Mouse (Mus musculus): Measurements from ENCODE around the gene Bst2. TPM values are rescaled to one million over a fixed set of nuclear protein-coding genes. Genes with fewer than 3 reads are reported as not detected.

Gene Bst2
- polyA plus RNA-seq, 1 experiment from 2014 or later: 27.0 TPM

GRCm38 (mm10) chr8:71485142-71486135 is 51.8 kb downstream of the Bst2 start, which contains the start of gene Ano8:
Ano8 (minus strand) TSS chr8:71485963.
- H3K9ac ChIP-seq (ENCODE audit: low read depth, low read length): peak within 1 kb of the TSS; percentile 57
- peaks cover 23% of the 10 kb centered on the region for H3K4me1 ChIP-seq (ENCODE audit: control insufficient read depth, low read depth, low read length)
- H3K27ac ChIP-seq (ENCODE audit: low read length): no peak within 1 kb of the TSS
- peak within 1 kb of the TSS; percentile 86 for H3K4me2 ChIP-seq (ENCODE audit: low read depth, low read length)
- no peaks in the 10 kb centered on the region for H3K27me3 ChIP-seq (ENCODE audit: control insufficient read depth, insufficient read depth, low read depth, low read length)
- peak within 1 kb of the TSS; percentile 64 for H3K4me3 ChIP-seq (ENCODE audit: low read depth, low read length)
- ATAC-seq (ENCODE audit: low read depth): no peak
- H3K36me3 ChIP-seq (ENCODE audit: control insufficient read depth, insufficient read depth): no peaks in the 10 kb centered on the region; the same call in 1 of the 2 replicates
- no peaks in the 10 kb centered on the region for H3K9me3 ChIP-seq (replicated peaks; ENCODE audit: control insufficient read depth, low read length)
- 4% methylated on average over 52 of the region's 58 CpGs for WGBS (ENCODE audit: insufficient replicate concordance)

GRCm38 (mm10) chr8:71484736-71485135 is 52.5 kb downstream of the Bst2 start:
- Histone ChIP-seq H3K9me3 (replicated peaks; ENCODE audit: control insufficient read depth, low read length) (no peaks in the 10 kb centered on the region), H3K4me1 (ENCODE audit: control insufficient read depth, low read depth, low read length) (peaks cover 22% of the 10 kb centered on the region), H3K4me3 (ENCODE audit: low read depth, low read length) (no peak overlapping the region), H3K36me3 (ENCODE audit: control insufficient read depth, insufficient read depth) (no peaks in the 10 kb centered on the region), H3K4me2 (ENCODE audit: low read depth, low read length) (no peak overlapping the region), H3K9ac (ENCODE audit: low read depth, low read length) (no peak overlapping the region), H3K27ac (ENCODE audit: low read length) (no peak overlapping the region), H3K27me3 (ENCODE audit: control insufficient read depth, insufficient read depth, low read depth, low read length) (no peaks in the 10 kb centered on the region)
- no peak for ATAC-seq (ENCODE audit: low read depth)
- WGBS (ENCODE audit: insufficient replicate concordance): 91% methylated on average over 19 of the region's 19 CpGs

Other genes with a start within 250 kb of the Bst2 start
- gene Use1, start 170.6 kb downstream of the Bst2 start, polyA plus RNA-seq (2015; fragmentation: Nextera tagmentation; extraction: Ambion mirVana): 40.7 and 41.2 TPM in 2 replicates
- 3.9 and 4.7 TPM in 2 replicates for gene Ocel1, start 166.2 kb downstream of the Bst2 start, polyA plus RNA-seq (2015; fragmentation: Nextera tagmentation; extraction: Ambion mirVana)
- 13.9 and 17.2 TPM in 2 replicates for gene Nr2f6, start 155.5 kb downstream of the Bst2 start, polyA plus RNA-seq (2015; fragmentation: Nextera tagmentation; extraction: Ambion mirVana)
- gene Ushbp1, start 141.7 kb downstream of the Bst2 start, polyA plus RNA-seq (2015; fragmentation: Nextera tagmentation; extraction: Ambion mirVana): 4.2 and 4.3 TPM in 2 replicates
- gene Babam1, start 140.6 kb downstream of the Bst2 start, polyA plus RNA-seq (2015; fragmentation: Nextera tagmentation; extraction: Ambion mirVana): 46.6 and 48.2 TPM in 2 replicates
- 39.8 and 48.1 TPM in 2 replicates for gene Ankle1, start 131.4 kb downstream of the Bst2 start, polyA plus RNA-seq (2015; fragmentation: Nextera tagmentation; extraction: Ambion mirVana)
- gene Abhd8, start 73.8 kb downstream of the Bst2 start, polyA plus RNA-seq (2015; fragmentation: Nextera tagmentation; extraction: Ambion mirVana): 5.0 and 5.7 TPM in 2 replicates
- 87.3 and 88.6 TPM in 2 replicates for gene Mrpl34, start 72.5 kb downstream of the Bst2 start, polyA plus RNA-seq (2015; fragmentation: Nextera tagmentation; extraction: Ambion mirVana)
- 32.1 and 32.8 TPM in 2 replicates for gene Dda1, start 68.3 kb downstream of the Bst2 start, polyA plus RNA-seq (2015; fragmentation: Nextera tagmentation; extraction: Ambion mirVana)
- gene Ano8, start 51.5 kb downstream of the Bst2 start, polyA plus RNA-seq (2015; fragmentation: Nextera tagmentation; extraction: Ambion mirVana): 0.07 and 0.14 TPM in 2 replicates
- gene Gtpbp3, start 49.4 kb downstream of the Bst2 start, polyA plus RNA-seq (2015; fragmentation: Nextera tagmentation; extraction: Ambion mirVana): 5.3 and 5.4 TPM in 2 replicates
- gene Plvap, start 25.7 kb downstream of the Bst2 start, polyA plus RNA-seq (2015; fragmentation: Nextera tagmentation; extraction: Ambion mirVana): 18.2 and 20.3 TPM in 2 replicates
- gene Ccdc194, start 11.7 kb downstream of the Bst2 start, polyA plus RNA-seq (2015; fragmentation: Nextera tagmentation; extraction: Ambion mirVana): 0.19 and 0.20 TPM in 2 replicates
- gene Mvb12a, start 5.5 kb upstream of the Bst2 start, polyA plus RNA-seq (2015; fragmentation: Nextera tagmentation; extraction: Ambion mirVana): 30.2 and 32.5 TPM in 2 replicates
- gene Tmem221, start 21.4 kb upstream of the Bst2 start, polyA plus RNA-seq (2015; fragmentation: Nextera tagmentation; extraction: Ambion mirVana): 0.55 and 0.67 TPM in 2 replicates
- gene Nxnl1, start 29.1 kb upstream of the Bst2 start, polyA plus RNA-seq (2015; fragmentation: Nextera tagmentation; extraction: Ambion mirVana): 0.05 TPM in 1 of 2 replicates, not detected in the other
- gene Slc27a1, start 31.4 kb upstream of the Bst2 start, polyA plus RNA-seq (2015; fragmentation: Nextera tagmentation; extraction: Ambion mirVana): 2.8 and 3.2 TPM in 2 replicates
- gene Pgls, start 54.7 kb upstream of the Bst2 start, polyA plus RNA-seq (2015; fragmentation: Nextera tagmentation; extraction: Ambion mirVana): 81.3 and 93.9 TPM in 2 replicates
- 1.6 and 2.1 TPM in 2 replicates for gene Fam129c, start 60.2 kb upstream of the Bst2 start, polyA plus RNA-seq (2015; fragmentation: Nextera tagmentation; extraction: Ambion mirVana)
- gene Colgalt1, start 73.5 kb upstream of the Bst2 start, polyA plus RNA-seq (2015; fragmentation: Nextera tagmentation; extraction: Ambion mirVana): 18.5 and 22.5 TPM in 2 replicates
- gene Unc13a, start 134.3 kb upstream of the Bst2 start, polyA plus RNA-seq (2015; fragmentation: Nextera tagmentation; extraction: Ambion mirVana): 0.15 and 0.20 TPM in 2 replicates
- 5.7 and 6.3 TPM in 2 replicates for gene Jak3, start 138.8 kb upstream of the Bst2 start, polyA plus RNA-seq (2015; fragmentation: Nextera tagmentation; extraction: Ambion mirVana)
- 1.6 and 2.2 TPM in 2 replicates for gene Insl3, start 151.8 kb upstream of the Bst2 start, polyA plus RNA-seq (2015; fragmentation: Nextera tagmentation; extraction: Ambion mirVana)
- 4.9 and 5.5 TPM in 2 replicates for gene B3gnt3, start 164.3 kb upstream of the Bst2 start, polyA plus RNA-seq (2015; fragmentation: Nextera tagmentation; extraction: Ambion mirVana)
- gene Fcho1, start 188.3 kb upstream of the Bst2 start, polyA plus RNA-seq (2015; fragmentation: Nextera tagmentation; extraction: Ambion mirVana): 21.1 and 24.5 TPM in 2 replicates